Mouse (Mus musculus): ENCODE data around the gene Ror2.

DNA sequence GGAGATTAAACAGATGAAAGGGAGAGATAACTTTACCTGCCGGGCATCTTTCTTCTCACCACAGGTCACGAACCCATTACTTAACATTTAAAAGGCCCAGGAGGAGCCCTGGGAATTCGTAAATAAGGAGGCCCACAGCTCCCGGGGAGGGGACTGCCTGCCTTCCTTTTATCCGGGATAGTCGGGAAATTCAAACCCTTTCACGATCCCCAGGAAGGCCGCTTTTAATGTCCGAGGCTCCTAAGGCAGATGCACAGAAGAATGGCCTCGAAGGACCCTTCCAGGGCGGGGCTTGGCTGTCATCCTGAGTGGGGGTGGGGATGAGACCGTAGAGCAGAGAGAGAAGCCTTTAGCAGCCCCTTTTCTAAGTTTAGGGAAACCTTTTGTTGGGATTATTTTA is 51.1 kb downstream of the Ror2 start:
- TF ChIP-seq POLR2A (IDR thresholded peaks at IDR 0.05; ENCODE audit: borderline replicate concordance, control insufficient read depth, low read depth, low read length) (no peak), CTCF (IDR thresholded peaks at IDR 0.05; ENCODE audit: control insufficient read depth, insufficient read depth, low read length) (no peak)

Data from bone marrow, adult 2 months (tissue).